Mouse (Mus musculus) urinary bladder, adult 18-20 months (tissue): ENCODE measurements at regions not wholly inside any gene's neighbourhood (a gene's known extent, or its start where the extent isn't known, plus 50 kb on each side); places are given as distances from the start of the nearest gene placed in this dataset.

Source experiments
- DNase-seq, 2 experiments: peaks; one replicate each; pipeline ENCODE4 v3.0.0; 2022; ENCODE audit warnings: low spot score in 2 of 2, mixed read lengths in 2 of 2

- no peak for DNase-seq
Measured at GRCm38 (mm10) chr17:79167198-79167597, 115.5 kb downstream of the Qpct start.

- no peak for DNase-seq
Measured at GRCm38 (mm10) chr17:79164874-79165553, 113.3 kb downstream of the Qpct start.

GRCm38 (mm10) chr17:79163983-79164382 is 112.3 kb downstream of the Qpct start:
- DNase-seq, result no peak

- no peak for DNase-seq
Measured at GRCm38 (mm10) chr17:79154138-79154537, 102.4 kb downstream of the Qpct start.

- DNase-seq, result no peak
Measured at GRCm38 (mm10) chr17:79152823-79153222, 101.1 kb downstream of the Qpct start.

GRCm38 (mm10) chr17:79147883-79148282 is 96.2 kb downstream of the Qpct start:
- no peak for DNase-seq

- DNase-seq, result no peak
Measured at GRCm38 (mm10) chr17:79144913-79145625, 93.4 kb downstream of the Qpct start.

GRCm38 (mm10) chr17:79143031-79143430 is 91.3 kb downstream of the Qpct start:
- no peak for DNase-seq
